Mouse (Mus musculus): ENCODE results near the gene Hnrnpd. TPM values are rescaled to one million over a fixed set of nuclear protein-coding genes. Genes with fewer than 3 reads are reported as not detected.

Hnrnpd gene
- polyA plus RNA-seq, 1 experiment from 2014 or later = 96.2 TPM

GRCm38 (mm10) chr5:100005431-100005830, 26.7 kb upstream of the Hnrnpd start:
- Histone ChIP-seq H3K4me2 (ENCODE audit: low read length) (no peak overlapping the region), H3K36me3 (ENCODE audit: control insufficient read depth, insufficient read depth, low read length) (no peaks in the 10 kb centered on the region), H3K27ac (ENCODE audit: low read length) (no peak overlapping the region), H3K9me3 (replicated peaks; ENCODE audit: control insufficient read depth, low read length, poor library complexity, severe bottlenecking) (no peaks in the 10 kb centered on the region), H3K4me1 (ENCODE audit: control insufficient read depth, insufficient read depth, low read length) (no peaks in the 10 kb centered on the region), H3K9ac (ENCODE audit: low read depth, low read length) (no peak overlapping the region), H3K27me3 (ENCODE audit: control insufficient read depth, insufficient read depth, low read depth, low read length) (no peaks in the 10 kb centered on the region), H3K4me3 (ENCODE audit: low read depth, low read length) (no peak overlapping the region)
- no peak for ATAC-seq
- 66% methylated on average over 3 of the region's 3 CpGs for WGBS

DNA sequence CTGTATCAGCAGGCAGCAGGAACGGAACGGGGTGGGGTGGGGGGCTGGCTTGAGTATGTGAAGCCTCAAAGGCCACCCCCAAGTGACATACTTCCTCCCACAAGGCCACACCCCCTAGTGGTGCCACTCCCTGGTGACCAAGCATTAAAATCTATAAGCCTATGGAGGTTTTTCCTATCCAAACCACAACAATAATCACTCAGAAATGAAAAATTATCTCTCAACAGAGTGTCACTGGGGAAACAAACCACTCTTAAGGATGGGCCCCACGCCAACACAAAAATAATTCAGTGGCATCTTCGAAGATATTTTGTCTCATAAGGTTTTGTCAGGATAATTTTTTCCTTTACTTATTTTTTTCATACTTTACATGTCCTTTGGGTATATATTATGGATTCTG, 25.2 kb upstream of the Hnrnpd start:
- no peaks in the 10 kb centered on the region for H3K4me1 ChIP-seq (ENCODE audit: control insufficient read depth, insufficient read depth, low read length)
- no peaks in the 10 kb centered on the region for H3K9me3 ChIP-seq (replicated peaks; ENCODE audit: control insufficient read depth, low read length, poor library complexity, severe bottlenecking)
- H3K4me3 ChIP-seq (ENCODE audit: low read depth, low read length) = no peak overlapping the region
- no peaks in the 10 kb centered on the region for H3K27me3 ChIP-seq (ENCODE audit: control insufficient read depth, insufficient read depth, low read depth, low read length)
- H3K9ac ChIP-seq (ENCODE audit: low read depth, low read length) = no peak overlapping the region
- no peak overlapping the region for H3K27ac ChIP-seq (ENCODE audit: low read length)
- H3K4me2 ChIP-seq (ENCODE audit: low read length) = no peak overlapping the region
- ATAC-seq = no peak
- WGBS = 80% methylated on average over 4 of the region's 4 CpGs
- no peaks in the 10 kb centered on the region for H3K36me3 ChIP-seq (ENCODE audit: control insufficient read depth, insufficient read depth, low read length)

- no peak overlapping the region for H3K4me3 ChIP-seq (ENCODE audit: low read depth, low read length)
- H3K4me2 ChIP-seq (ENCODE audit: low read length) = no peak overlapping the region
- H3K27me3 ChIP-seq (ENCODE audit: control insufficient read depth, insufficient read depth, low read depth, low read length) = no peaks in the 10 kb centered on the region
- WGBS = 56% methylated on average over 6 of the region's 8 CpGs
- no peaks in the 10 kb centered on the region; the same call in 1 of the 2 replicates for H3K9me3 ChIP-seq (replicated peaks; ENCODE audit: control insufficient read depth, low read length, poor library complexity, severe bottlenecking)
- H3K9ac ChIP-seq (ENCODE audit: low read depth, low read length) = no peak overlapping the region
- no peaks in the 10 kb centered on the region for H3K36me3 ChIP-seq (ENCODE audit: control insufficient read depth, insufficient read depth, low read length)
- no peak for ATAC-seq
- no peak overlapping the region for H3K27ac ChIP-seq (ENCODE audit: low read length)
- no peaks in the 10 kb centered on the region for H3K4me1 ChIP-seq (ENCODE audit: control insufficient read depth, insufficient read depth, low read length)
Observed at GRCm38 (mm10) chr5:100000500-100000899, 21.8 kb upstream of the Hnrnpd start.

DNA sequence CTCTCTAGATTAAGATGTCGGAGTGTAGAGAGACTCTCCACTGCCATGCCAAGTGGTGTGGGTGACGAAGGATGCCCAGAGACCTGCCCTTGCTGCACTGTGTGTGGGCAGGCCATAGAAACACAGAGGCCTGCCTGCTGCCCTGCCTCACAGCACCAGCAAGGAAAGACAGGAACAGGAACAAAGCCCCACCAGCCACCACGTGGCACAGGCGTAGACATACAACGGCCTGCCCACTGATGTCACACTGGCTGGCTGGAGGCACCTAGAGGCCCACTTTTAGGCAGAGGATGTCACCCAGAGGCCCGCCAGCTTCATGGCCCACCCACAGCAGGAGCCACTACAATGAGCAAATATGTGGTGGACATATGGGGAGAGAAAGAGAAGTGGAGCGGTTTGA, 21.3 kb upstream of the Hnrnpd start:
- H3K36me3 ChIP-seq (ENCODE audit: control insufficient read depth, insufficient read depth, low read length) = no peaks in the 10 kb centered on the region
- no peak for ATAC-seq
- no peaks in the 10 kb centered on the region for H3K4me1 ChIP-seq (ENCODE audit: control insufficient read depth, insufficient read depth, low read length)
- no peak overlapping the region for H3K27ac ChIP-seq (ENCODE audit: low read length)
- H3K27me3 ChIP-seq (ENCODE audit: control insufficient read depth, insufficient read depth, low read depth, low read length) = no peaks in the 10 kb centered on the region
- 83% methylated on average over 7 of the region's 7 CpGs for WGBS
- no peaks in the 10 kb centered on the region; the same call in 1 of the 2 replicates for H3K9me3 ChIP-seq (replicated peaks; ENCODE audit: control insufficient read depth, low read length, poor library complexity, severe bottlenecking)
- no peak overlapping the region for H3K4me2 ChIP-seq (ENCODE audit: low read length)
- no peak overlapping the region for H3K4me3 ChIP-seq (ENCODE audit: low read depth, low read length)
- no peak overlapping the region for H3K9ac ChIP-seq (ENCODE audit: low read depth, low read length)

- H3K9me3 ChIP-seq (replicated peaks; ENCODE audit: control insufficient read depth, low read length, poor library complexity, severe bottlenecking) = no peaks in the 10 kb centered on the region; the same call in 1 of the 2 replicates
- H3K4me2 ChIP-seq (ENCODE audit: low read length) = no peak overlapping the region
- H3K36me3 ChIP-seq (ENCODE audit: control insufficient read depth, insufficient read depth, low read length) = no peaks in the 10 kb centered on the region
- WGBS = 92% methylated on average over 3 of the region's 3 CpGs
- H3K27ac ChIP-seq (ENCODE audit: low read length) = no peak overlapping the region
- no peak overlapping the region for H3K9ac ChIP-seq (ENCODE audit: low read depth, low read length)
- no peaks in the 10 kb centered on the region for H3K27me3 ChIP-seq (ENCODE audit: control insufficient read depth, insufficient read depth, low read depth, low read length)
- ATAC-seq = no peak
- H3K4me1 ChIP-seq (ENCODE audit: control insufficient read depth, insufficient read depth, low read length) = no peaks in the 10 kb centered on the region
- H3K4me3 ChIP-seq (ENCODE audit: low read depth, low read length) = no peak overlapping the region
Observed at GRCm38 (mm10) chr5:99994680-99995079, 15.9 kb upstream of the Hnrnpd start.

DNA sequence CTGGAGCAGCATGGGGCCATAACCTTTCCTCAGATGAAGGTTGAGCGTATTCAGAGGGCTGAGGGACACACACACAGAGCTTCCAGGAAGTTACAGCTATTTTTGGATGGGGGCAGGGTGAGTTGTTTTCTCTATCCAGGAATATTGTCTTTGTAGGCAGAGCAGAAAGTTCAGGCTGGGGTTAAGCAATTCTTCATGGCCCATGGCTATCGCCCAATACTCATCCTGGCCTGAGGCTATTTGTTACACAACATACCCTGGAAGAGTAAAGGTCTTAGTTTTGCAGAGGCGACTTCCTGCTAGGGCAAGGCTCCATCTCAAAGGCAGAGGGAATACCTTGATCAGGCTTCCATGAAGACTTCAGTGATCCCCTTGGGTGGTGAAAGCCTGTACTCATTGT, 15.4 kb upstream of the Hnrnpd start:
- ATAC-seq = no peak
- Histone ChIP-seq H3K4me3 (ENCODE audit: low read depth, low read length) (no peak overlapping the region), H3K9me3 (replicated peaks; ENCODE audit: control insufficient read depth, low read length, poor library complexity, severe bottlenecking) (no peaks in the 10 kb centered on the region; the same call in 1 of the 2 replicates), H3K27ac (ENCODE audit: low read length) (no peak overlapping the region), H3K4me1 (ENCODE audit: control insufficient read depth, insufficient read depth, low read length) (no peaks in the 10 kb centered on the region), H3K9ac (ENCODE audit: low read depth, low read length) (no peak overlapping the region), H3K36me3 (ENCODE audit: control insufficient read depth, insufficient read depth, low read length) (no peaks in the 10 kb centered on the region), H3K27me3 (ENCODE audit: control insufficient read depth, insufficient read depth, low read depth, low read length) (no peaks in the 10 kb centered on the region), H3K4me2 (ENCODE audit: low read length) (no peak overlapping the region)
- 89% methylated on average over 3 of the region's 3 CpGs for WGBS

GRCm38 (mm10) chr5:99983452-99984061, 4.8 kb upstream of the Hnrnpd start:
- H3K9ac ChIP-seq (ENCODE audit: low read depth, low read length) = no peak overlapping the region
- 94% methylated on average over 9 of the region's 9 CpGs for WGBS
- no peaks in the 10 kb centered on the region for H3K27me3 ChIP-seq (ENCODE audit: control insufficient read depth, insufficient read depth, low read depth, low read length)
- peaks cover 3% of the 10 kb centered on the region for H3K4me1 ChIP-seq (ENCODE audit: control insufficient read depth, insufficient read depth, low read length)
- no peak overlapping the region for H3K27ac ChIP-seq (ENCODE audit: low read length)
- H3K4me2 ChIP-seq (ENCODE audit: low read length) = no peak overlapping the region
- no peaks in the 10 kb centered on the region for H3K36me3 ChIP-seq (ENCODE audit: control insufficient read depth, insufficient read depth, low read length)
- no peaks in the 10 kb centered on the region for H3K9me3 ChIP-seq (replicated peaks; ENCODE audit: control insufficient read depth, low read length, poor library complexity, severe bottlenecking)
- no peak overlapping the region for H3K4me3 ChIP-seq (ENCODE audit: low read depth, low read length)
- no peak for ATAC-seq

- Histone ChIP-seq H3K4me2 (ENCODE audit: low read length) (peak overlapping the region; percentile 94), H3K4me3 (ENCODE audit: low read depth, low read length) (peak overlapping the region; percentile 93), H3K27ac (ENCODE audit: low read length) (peak overlapping the region; percentile 99), H3K9ac (ENCODE audit: low read depth, low read length) (peak overlapping the region; percentile 97), H3K36me3 (ENCODE audit: control insufficient read depth, insufficient read depth, low read length) (no peaks in the 10 kb centered on the region), H3K27me3 (ENCODE audit: control insufficient read depth, insufficient read depth, low read depth, low read length) (no peaks in the 10 kb centered on the region), H3K9me3 (replicated peaks; ENCODE audit: control insufficient read depth, low read length, poor library complexity, severe bottlenecking) (no peaks in the 10 kb centered on the region), H3K4me1 (ENCODE audit: control insufficient read depth, insufficient read depth, low read length) (peaks cover 35% of the 10 kb centered on the region)
- ATAC-seq = peak; percentile 34
- 0% methylated on average over 43 of the region's 50 CpGs for WGBS
Observed at GRCm38 (mm10) chr5:99977516-99978301, 1.0 kb downstream of the Hnrnpd start.

GRCm38 (mm10) chr5:99976334-99976955, 2.3 kb downstream of the Hnrnpd start:
- no peaks in the 10 kb centered on the region for H3K27me3 ChIP-seq (ENCODE audit: control insufficient read depth, insufficient read depth, low read depth, low read length)
- ATAC-seq = no peak
- H3K4me2 ChIP-seq (ENCODE audit: low read length) = peak overlapping the region; percentile 94
- H3K4me3 ChIP-seq (ENCODE audit: low read depth, low read length) = peak overlapping the region; percentile 93
- H3K36me3 ChIP-seq (ENCODE audit: control insufficient read depth, insufficient read depth, low read length) = no peaks in the 10 kb centered on the region
- H3K9ac ChIP-seq (ENCODE audit: low read depth, low read length) = peak overlapping the region; percentile 97
- H3K9me3 ChIP-seq (replicated peaks; ENCODE audit: control insufficient read depth, low read length, poor library complexity, severe bottlenecking) = no peaks in the 10 kb centered on the region
- peaks cover 35% of the 10 kb centered on the region for H3K4me1 ChIP-seq (ENCODE audit: control insufficient read depth, insufficient read depth, low read length)
- WGBS = 6% methylated on average over 8 of the region's 8 CpGs
- no peak overlapping the region for H3K27ac ChIP-seq (ENCODE audit: low read length)

All from midbrain, embryonic 16.5 days (tissue).